Mouse (Mus musculus): Measurements from ENCODE around the gene Akr1a1. TPM values are rescaled to one million over a fixed set of nuclear protein-coding genes. Genes with fewer than 3 reads are reported as not detected.
"Not testable (repeated sequence)": the region's sequence is repeated elsewhere in the genome, so short reads cannot be mapped to it uniquely, and the experiment has no call there.

The Akr1a1 gene
- total RNA-seq (2021) = 100 to 1,000 TPM; 864 to 917 TPM
- long read RNA-seq, experiment 1, transcript Akr1a1-201 (9 exons, 1,420 nt) = major isoform, 938 of 1,003 reads
- long read RNA-seq, experiment 1, partial matches to known transcripts = 48 of 1,003 reads
- long read RNA-seq, experiment 1, other reads (novel, unspliced or antisense) = 16 of 1,003 reads
- long read RNA-seq, experiment 2, transcript Akr1a1-201 (9 exons, 1,420 nt) = major isoform, 298 of 317 reads
- long read RNA-seq, experiment 2, partial matches to known transcripts = 9 of 317 reads
- long read RNA-seq, experiment 2, other reads (novel, unspliced or antisense) = 10 of 317 reads

GRCm38 (mm10) chr4:116650924-116651796, at the start of gene Akr1a1:
Gene Akr1a1 (minus strand): TSS chr4:116651680.
- peak; percentile 95 to 96 for DNase-seq

DNA sequence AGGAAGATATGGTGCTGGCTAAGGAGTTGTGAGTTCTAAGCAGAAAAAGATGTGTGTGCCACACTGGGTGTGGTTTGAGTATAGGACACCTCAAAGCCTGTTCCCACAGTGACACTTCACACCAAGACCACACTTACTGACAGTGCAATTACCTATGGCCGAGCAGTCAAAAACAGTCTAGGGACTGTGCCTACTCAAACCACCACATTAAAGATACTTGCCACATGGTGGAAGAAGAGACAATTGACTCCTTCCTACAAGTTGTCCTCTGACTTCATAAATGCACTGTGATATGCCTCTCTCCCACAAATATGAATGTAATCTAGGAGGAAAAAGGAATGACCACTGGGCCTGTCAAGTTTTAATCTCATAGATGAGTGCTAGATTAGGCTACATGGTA, 49.5 kb upstream of the Akr1a1 start:
- no peak for DNase-seq

DNA sequence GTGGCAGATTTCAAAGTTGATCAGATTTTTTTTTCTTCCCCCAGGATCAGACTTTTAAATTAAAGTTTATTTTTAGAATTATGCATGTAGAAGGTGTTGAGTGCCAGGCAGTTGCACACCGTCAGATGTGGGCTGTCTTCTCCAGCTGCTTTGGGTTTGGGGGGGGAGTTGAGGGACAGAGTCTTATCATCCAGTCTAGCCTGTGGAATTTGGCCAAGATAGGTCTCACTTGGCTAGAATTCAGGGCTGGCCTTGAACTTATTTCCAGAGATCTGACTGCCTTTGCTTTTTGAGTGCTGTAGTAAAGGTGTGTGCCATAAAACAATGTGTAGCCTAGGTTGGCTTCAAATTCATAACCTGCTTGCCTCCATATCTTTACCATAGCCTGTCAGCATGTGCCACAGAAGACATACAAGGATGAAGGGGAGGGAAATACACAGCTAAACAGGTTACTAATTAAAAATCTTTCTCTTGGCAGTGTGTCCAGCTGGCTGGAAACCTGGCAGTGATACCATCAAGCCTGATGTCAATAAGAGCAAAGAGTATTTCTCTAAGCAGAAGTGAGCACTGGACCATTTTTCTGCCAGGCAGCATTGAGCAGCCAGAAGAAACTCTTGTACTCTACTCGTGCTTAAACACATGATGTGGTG, 47.3 kb upstream of the Akr1a1 start:
- peak; percentile 57 to 66 for DNase-seq

DNA sequence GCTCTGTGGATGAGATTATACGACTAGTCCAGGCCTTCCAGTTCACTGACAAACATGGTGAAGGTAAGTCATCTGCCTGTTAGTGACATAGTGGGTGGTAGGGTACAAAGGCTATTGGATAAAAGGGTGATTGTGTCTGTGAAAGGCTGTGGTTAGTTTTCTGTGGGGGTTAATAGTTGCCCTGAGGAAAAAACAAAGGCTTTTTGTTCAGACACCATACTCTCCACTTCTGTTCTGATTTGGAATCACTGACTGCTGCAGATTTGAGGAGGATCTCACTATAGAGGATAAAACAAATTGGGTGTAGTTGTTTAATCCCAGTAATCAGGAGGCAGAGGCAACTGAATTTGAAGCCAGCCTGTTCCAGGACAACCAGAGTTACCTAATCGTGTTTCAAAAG, 42.3 kb upstream of the Akr1a1 start:
- DNase-seq = no peak

DNA sequence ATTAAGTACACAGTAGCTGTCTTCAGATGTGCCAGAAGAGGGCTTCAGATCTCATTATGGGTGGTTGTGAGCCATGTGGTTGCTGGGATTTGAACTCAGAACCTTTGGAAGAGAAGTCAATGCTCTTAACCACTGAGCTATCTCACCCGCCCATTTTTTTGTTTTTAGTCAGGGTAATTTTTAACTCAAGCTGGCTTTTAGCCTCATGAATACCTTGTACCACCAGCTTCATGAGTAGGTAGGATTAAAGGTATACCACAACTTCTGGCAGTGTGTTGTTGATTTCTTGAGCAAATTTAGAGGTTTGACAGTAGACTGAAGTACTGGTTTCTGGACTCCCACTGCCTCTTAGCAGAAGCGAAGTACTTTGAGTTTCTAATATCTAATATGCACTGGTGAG, 40.7 kb upstream of the Akr1a1 start:
- no peak for DNase-seq

DNA sequence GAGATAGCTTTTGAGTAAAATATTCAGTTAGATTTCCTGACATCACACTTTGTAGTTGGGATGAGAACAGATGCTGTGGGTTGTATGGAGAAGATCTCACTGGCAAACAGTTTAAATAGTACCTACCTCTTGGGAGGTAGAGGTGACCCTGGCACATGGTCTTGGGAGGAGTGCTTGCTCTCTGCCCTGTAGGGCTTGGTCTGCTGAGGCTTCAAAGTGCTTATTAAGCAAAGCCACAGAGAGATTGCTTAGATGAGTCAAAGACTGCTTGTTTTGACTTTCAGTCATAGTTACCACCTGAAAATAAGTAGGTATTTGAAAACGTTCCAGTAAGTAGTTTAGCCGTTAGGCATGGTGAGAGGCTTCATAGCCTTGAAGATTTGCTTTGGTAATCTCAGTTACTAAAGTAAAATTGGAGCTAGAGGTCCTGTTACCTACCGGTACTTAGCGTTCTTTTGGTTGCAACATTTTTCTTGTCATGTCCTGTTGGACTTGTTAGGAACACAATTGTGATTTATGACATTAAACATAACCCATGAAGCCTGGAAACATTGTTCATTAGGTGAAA, 37.9 kb upstream of the Akr1a1 start:
- no peak for DNase-seq

DNA sequence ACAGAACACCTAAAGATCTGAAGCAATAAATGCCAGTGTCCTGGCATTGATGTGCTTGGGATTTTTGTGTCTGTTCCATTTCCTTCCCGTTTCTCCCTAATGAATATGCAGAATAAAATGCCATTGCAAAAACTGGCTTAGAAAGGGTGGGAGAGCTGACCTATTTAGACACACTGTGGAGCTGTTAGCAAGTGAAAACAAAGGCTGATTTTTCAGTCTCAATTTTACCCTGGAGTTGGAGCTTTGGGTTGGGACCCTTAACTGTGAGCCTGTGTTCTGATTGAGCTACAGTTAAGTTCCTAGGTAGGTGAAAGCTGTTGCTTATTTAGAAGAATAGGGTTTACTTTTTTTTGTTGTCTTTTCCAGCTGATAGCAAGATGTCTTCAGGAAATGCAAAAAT, 35.6 kb upstream of the Akr1a1 start:
- no peak for DNase-seq

DNA sequence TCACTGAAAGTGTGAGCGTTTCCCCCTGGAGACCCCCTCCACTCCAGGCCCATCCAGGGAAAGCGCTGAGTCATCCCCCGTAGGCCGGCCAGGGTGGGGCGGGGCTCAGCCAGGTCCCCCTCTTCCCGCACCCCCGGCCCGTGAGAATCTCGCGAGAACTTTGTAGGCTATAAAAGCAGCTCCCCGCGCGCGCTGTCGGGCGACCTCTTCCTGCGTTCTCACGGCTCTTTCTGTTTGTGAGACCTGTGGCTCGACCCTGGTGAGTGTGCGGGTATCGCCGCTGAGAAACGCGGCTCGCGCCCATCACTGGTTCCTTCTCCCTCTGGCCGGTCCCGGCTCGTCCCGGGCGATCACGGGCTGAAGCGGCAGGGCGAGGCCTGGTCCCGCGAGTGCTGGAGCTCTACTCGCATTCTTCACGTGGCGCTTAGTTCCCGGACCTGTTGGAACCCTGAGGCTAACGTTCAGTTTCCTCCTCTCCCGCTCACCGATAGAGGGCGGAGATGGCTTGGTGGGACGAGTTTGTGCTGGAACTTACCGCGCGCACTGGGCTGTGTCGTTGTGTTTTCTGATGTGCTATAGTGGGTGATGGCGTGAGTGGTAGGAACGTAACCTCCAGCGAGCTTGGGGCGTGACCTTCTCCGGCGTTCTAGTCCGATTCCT, 34.1 kb upstream of the Akr1a1 start, which contains the start of gene Prdx1:
Gene Prdx1 (plus strand): TSS at position 143 of the 660 bp plus-strand sequence.
- peak; percentile 97 for DNase-seq

DNA sequence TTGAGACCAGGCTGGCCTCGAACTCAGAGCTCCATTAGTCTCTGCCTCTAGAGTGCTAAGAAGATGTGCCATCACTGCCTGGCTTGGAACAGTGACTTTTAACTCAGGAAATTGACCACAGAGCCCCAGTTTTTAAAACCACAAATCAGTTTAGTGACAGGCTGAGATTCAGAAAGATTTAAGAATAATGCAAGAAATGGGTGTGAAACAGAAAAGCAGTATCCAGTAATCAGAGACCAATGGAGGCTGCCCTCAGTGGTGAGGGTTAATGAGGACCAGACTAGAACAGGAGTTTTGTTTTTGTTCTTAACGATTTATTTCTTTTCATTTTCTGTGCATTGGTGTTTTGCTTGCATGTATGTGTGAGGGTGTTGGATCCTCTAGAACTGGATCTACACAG, 33.2 kb upstream of the Akr1a1 start:
- no peak for DNase-seq

DNA sequence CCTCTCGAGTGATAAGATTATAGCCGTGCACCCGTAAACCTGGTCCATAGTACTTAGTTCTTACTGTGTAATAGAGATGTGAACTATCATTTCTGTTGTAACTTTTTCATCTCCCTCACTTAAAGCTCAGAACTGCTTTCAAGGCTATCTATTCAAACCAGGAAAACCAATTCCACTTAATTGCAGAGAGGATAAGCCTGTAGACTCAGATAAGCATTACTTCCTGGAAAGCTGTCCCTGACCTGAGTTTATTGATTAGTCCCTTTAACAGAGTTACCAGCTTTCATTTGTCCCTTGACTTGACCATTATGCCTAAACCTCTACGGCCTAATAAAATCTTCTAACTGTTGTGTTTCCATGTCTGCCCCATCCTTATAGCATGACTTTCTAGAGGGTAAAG, 32.5 kb upstream of the Akr1a1 start:
- DNase-seq = no peak

GRCm38 (mm10) chr4:116680521-116680920, 29.0 kb upstream of the Akr1a1 start:
- DNase-seq = not testable (repeated sequence)

- no peak for DNase-seq
Measured at GRCm38 (mm10) chr4:116679141-116679540, 27.7 kb upstream of the Akr1a1 start.

GRCm38 (mm10) chr4:116677808-116678207, 26.3 kb upstream of the Akr1a1 start:
- no peak for DNase-seq

- no peak for DNase-seq
Measured at GRCm38 (mm10) chr4:116676027-116676426, 24.5 kb upstream of the Akr1a1 start.

DNA sequence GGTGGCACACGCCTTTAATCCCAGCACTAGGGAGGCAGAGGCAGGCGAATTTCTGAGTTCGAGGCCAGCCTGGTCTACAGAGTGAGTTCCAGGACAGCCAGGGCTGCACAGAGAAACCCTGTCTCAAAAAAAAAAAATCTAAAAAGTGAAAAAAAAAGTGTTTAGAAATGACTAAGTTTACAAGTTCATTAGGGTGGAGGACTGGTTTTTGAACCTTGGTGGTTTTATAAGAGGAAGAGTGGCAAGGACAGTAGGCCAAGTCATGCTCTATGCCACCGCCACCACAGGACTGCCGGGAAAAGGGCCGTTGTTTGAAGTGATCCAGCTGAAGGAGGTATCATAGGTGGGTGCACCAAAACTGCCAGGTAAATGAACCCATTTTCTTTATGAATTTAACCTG, 23.3 kb upstream of the Akr1a1 start:
- DNase-seq = not testable (repeated sequence)

GRCm38 (mm10) chr4:116672785-116673184, 21.3 kb upstream of the Akr1a1 start:
- peak; percentile 85 to 88 for DNase-seq

GRCm38 (mm10) chr4:116669291-116669690, 17.8 kb upstream of the Akr1a1 start:
- peak in 1 of 2 experiments; percentile 38 for DNase-seq

DNA sequence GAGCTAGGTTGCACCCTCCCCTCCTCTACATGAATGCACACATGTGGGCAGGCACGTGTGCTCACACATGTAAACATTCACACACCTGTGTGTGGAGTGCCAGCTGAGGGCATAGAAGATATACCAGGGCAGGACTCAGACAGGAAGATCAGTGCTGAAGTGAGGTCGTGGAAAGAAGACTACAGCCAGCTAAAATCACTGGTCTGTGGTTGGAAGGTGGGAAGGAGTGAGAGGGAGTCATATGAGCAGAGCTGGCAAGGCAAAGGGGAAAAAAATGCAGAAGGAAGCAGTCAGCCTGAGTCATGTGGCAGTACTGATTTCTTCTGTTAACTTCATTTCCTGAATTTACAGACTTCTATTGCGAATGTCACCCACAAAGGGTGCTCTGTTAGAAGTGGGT, 16.7 kb upstream of the Akr1a1 start:
- DNase-seq = no peak

DNA sequence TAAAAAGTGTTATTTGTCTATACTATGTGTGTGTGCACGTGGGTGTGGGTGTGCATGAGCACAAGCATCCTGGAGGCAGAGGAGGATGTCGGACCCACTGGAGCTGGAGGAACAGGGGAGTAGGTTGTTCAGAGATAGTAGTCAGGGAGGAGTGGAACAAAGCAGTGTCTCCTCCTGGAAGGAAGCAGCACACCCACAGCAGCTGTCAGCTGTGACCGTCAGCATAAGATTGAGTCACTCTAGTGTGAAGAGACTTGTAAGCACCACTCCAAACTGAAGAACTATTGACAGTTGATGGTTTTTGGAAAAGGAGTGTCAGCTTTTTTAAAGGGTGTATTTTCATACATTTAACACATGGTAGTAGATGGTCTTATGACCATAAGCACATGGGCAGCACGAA, 15.1 kb upstream of the Akr1a1 start:
- DNase-seq = no peak

DNA sequence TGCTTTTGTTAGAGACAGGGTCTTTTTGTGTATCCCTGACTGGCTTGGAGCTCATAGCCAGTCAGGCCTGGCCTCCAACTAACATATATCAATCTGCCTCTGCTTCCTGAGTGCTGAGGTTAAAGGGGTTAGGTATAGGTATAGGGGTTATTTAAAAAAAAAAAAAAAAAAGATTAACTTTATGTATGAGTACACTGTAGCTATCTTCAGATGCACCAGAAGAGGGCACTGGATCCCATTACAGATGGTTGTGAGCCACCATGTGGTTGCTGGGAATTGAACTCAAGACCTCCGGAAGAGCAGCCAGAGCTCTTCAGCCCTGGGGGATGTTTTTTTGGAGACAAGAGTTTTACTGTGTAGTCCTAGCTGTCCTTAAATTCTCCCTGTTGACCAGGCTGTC, 10.5 kb upstream of the Akr1a1 start:
- DNase-seq = no peak

DNA sequence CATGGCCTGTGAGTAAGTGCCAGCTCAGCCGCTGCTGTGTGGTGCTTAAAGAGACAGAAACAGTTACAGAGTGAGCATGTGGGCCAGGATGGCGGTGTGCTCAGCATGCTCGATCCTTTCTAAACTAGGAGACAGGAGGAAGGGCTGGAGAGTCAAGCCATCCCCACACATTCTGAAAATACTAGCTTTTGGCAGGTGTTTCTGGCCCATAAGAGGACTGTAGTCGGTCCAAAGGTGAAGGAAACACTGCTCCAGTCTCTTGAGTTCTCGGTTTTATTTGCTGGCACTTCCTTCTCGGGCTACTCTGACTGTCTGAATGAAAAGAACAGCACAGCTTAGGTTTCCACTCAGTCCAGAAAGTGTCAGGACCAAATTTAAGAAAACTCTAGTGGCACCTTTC, 9.3 kb upstream of the Akr1a1 start:
- DNase-seq = no peak

DNA sequence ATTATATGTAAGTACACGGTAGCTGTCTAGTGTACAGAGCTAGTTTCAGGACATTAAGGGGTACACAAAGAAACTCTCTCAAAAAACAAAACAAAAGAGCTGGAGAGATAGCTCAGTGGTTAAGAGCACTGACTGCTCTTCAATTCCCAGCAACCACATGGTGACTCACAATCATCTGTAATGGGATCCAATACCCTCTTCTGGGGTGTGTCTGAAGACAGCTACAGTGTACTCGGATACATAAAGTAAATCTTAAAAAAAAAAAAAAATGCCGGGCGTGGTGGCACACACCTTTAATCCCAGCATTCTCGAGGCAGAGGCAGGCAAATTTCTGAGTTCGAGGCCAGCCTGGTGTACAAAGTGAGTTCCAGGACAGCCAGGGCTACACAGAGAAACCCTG, 8.4 kb upstream of the Akr1a1 start:
- DNase-seq = not testable (repeated sequence)

Measured in adrenal gland, postnatal 36 days (tissue).